Mouse (Mus musculus) gastrocnemius, postnatal 36 days (tissue): ENCODE results near the gene Sez6. TPM values are rescaled to one million over a fixed set of nuclear protein-coding genes. Genes with fewer than 3 reads are reported as not detected.

Experiments used
- total RNA-seq, 2 experiments: library from RNA; stranded (reverse); gene quantifications; 2 replicates each; pipeline ENCODE4 v1.2.3; 2021

Gene Sez6
- total RNA-seq, 2 experiments from 2014 or later, result 0.10 TPM; not detected in 1

Other genes with a start within 250 kb of the Sez6 start
- gene Nufip2, start 244.6 kb upstream of the Sez6 start, total RNA-seq, result 10 to 100 TPM; 31.2 to 35.4 TPM
- not detected for gene Cryba1, start 205.5 kb upstream of the Sez6 start, total RNA-seq
- gene Myo18a, start 167.6 kb upstream of the Sez6 start, total RNA-seq, result 100 to 1,000 TPM; 331 to 334 TPM
- gene Gm10277, start 143.1 kb upstream of the Sez6 start, total RNA-seq, result not detected
- not detected for gene Pipox, start 36.7 kb upstream of the Sez6 start, total RNA-seq
- gene Phf12, start 52.0 kb downstream of the Sez6 start, total RNA-seq, result 10 to 100 TPM; 10.7 to 14.1 TPM
- gene Dhrs13, start 101.5 kb downstream of the Sez6 start, total RNA-seq, result 1 to 10 TPM in 1 of 2 experiments, under 1 TPM in 1; 0.94 to 1.9 TPM
- 10 to 100 TPM; 51.7 to 55.6 TPM for gene Flot2, start 107.1 kb downstream of the Sez6 start, total RNA-seq
- 10 to 100 TPM; 21.7 to 22.7 TPM for gene Eral1, start 149.6 kb downstream of the Sez6 start, total RNA-seq
- gene Fam222b, start 163.9 kb downstream of the Sez6 start, total RNA-seq, result 1 to 10 TPM; 6.0 to 6.1 TPM
- gene Traf4, start 234.8 kb downstream of the Sez6 start, total RNA-seq, result 1 to 10 TPM; 2.2 to 3.2 TPM
- under 1 TPM; 0.59 to 0.64 TPM for gene Nek8, start 245.9 kb downstream of the Sez6 start, total RNA-seq
- 1 to 10 TPM in 1 of 2 experiments, under 1 TPM in 1; 0.99 to 1.4 TPM for gene Tlcd1, start 245.9 kb downstream of the Sez6 start, total RNA-seq